Mouse (Mus musculus) lung, postnatal 4 days (tissue): ENCODE data around the gene Nr0b2.
"Not testable (repeated sequence)": the region's sequence is repeated elsewhere in the genome, so short reads cannot be mapped to it uniquely, and the experiment has no call there.

Experiments
- DNase-seq, 2 experiments: peaks; one replicate each; pipeline ENCODE4 v3.0.0; 2021

Nr0b2 gene

DNA sequence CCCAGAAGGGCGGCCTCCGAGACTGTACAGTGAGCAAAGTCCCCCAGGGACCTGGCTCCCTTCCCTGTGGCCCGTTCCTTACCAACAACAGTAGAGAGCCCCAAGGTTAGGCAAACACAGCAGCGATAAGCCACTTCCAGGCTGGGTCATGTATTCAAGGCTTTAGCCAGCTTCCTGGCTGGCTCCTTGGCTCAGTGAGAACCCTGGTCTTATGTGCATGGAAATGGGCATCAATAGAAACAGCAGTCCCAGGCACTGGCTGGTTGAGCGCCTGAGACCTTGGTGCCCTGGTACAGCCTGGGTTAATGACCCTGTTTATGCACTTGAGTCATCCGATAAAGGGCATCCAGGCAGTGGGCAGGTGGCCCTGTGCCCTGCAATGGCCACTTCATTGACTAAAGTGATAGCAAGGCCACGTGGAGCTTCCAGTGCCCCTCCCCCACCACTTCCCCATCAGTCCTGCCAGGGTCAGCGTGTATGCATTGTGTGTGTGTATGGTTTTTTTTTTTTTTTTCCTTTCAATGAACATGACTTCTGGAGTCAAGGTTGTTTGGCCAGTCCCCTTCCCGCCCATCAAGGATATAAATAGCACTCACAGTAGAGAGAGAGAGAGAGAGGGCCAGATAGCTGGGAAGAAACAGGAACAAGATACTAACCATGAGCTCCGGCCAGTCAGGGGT, at the start of gene Nr0b2:
Nr0b2 (plus strand) TSS at position 609 of the 680 bp plus-strand sequence.
- no peak for DNase-seq

DNA sequence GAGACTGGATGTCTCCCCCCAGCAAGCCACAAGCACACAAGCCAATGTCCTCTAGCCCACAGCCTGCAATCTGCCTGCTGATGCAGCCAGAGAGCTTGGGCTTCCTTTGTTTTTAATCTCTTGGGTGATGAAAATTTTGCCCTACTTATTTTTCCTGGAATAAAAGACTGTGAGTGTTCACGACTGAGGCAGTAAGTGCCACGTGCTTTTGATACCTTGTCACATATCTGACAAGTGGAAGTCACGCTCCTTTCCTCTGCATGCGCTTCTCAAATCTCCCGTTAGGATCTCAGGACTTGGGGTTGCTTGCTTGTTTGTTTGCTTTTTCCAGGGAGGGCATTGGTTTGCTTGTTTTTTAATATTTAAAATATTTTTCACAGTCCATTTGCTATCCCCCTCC, 48.9 kb upstream of the Nr0b2 start:
- no peak for DNase-seq

DNA sequence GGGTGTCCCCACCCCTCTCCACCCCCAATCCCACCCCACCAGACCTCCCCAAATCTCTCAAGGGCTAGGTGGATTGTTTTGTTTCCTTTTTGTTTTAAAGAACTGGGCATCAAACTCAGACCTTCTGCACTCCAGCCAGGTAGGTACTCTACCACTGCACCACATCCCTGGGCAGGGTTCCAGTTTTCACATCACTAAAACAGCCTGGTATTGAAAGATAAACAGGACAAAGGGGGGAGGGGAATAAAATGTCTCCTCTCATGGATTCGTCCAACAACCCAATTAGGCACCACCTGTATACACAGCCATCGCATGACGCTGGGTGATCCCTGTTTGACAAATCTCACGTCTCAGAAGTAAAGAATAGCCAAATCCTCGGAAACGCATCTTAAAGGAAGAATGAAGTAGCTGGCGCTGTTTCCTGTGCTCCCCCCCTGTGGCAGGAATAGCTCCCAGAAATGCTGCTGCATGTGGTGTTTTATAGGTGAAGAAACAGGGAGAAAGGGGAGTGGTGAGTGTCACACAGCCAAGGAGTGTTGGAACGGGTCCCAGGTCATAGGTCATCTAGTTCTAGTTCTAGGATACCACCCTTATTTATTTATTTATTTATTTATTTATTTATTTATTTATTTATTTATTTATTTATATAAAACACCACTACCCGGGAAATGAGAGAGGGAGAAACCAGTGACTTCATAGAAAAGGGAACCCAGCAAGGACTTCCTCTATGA, 48.3 kb upstream of the Nr0b2 start:
- DNase-seq, result no peak

DNA sequence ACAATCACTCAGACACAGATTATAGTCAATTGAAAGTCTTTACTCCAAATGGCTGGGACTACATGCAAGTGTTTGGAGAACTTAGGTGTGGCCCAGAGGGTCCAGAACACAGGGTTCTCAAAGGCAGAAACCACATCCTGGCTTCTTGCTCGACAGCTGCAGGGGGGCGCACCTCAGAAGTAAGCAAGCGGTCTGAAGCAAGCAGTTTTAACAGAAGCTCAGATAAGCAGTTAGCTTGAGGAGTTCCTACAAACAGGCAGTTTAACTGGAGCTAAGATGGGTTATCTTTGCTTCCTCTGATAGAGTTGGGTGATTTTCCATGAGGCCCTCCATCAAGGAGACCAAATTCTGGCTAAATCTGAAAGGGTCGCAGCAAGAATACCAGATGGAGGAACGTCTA, 46.6 kb upstream of the Nr0b2 start:
- DNase-seq, result no peak

DNA sequence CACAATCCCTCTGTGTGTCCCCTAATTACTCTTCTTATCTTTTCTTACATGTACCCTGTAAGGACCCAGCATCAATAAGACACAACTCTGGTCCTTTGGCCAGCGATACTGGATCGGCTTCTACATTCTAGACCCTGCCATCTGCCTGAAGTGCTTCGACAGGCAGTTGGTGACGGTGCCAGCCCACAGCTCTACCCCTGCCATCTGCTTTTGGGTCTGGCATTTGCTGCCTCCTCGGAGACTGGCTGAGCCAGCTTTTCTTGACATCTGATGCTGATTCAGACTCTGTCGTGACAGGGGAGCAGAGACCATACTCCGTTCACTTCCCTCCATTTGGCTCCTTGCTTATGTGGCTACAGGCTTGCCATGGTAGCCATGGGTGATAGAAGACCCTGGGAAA, 44.2 kb upstream of the Nr0b2 start:
- DNase-seq, result no peak

DNA sequence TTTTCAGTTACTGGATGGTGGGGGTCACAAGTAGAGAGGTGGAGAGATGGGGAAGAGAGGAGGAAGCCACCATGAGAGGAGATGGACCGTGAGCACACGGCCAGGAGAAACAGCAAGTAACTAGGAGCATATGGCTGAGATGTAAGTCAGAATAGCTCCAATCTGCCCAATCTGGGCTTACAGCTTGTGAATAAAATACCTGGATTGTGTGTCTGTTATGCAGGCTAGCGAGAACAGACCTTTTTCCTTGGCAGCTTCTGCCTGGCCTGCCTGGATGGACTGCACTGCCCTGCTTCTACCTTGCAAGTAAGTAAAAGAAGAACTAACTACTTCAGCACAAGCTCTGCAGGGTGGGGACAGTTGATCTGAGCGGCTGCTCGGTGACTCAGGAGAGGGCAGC, 42.1 kb upstream of the Nr0b2 start:
- DNase-seq, result no peak

DNA sequence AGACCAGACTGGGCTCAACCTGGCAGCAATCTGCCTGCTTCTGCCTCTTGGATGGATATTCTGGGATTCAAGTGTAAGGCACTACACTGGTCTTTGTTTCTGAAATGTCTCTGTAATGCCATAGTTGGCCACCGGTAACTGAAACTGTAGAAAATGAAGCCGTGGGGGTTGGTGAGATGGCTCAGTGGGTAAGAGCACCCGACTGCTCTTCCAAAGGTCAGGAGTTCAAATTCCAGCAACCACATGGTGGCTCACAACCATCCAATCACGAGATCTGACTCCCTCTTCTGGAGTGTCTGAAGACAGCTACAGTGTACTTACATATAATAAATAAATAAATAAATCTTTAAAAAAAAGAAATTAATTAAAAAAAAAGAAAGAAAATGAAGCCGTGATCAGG, 40.7 kb upstream of the Nr0b2 start:
- not testable (repeated sequence) for DNase-seq

DNA sequence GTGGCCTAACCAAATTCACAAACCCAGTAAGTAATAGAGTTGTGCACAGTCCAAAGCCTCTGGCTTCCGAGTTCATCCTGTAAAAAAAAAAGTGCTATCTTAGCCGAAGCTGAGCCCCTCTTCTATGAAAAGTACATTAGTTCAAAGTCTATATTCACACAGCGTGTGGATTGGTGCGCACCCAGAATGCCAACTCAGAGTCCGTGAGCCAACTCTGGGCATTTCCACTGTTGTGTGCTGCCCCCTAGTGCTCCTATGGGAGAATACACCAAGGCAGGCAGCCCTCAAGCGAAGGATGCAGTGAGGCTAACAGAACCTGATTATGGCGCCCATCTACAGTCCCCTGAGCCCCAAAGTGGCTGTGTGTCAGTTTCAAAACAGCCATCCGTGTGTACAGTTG, 40.2 kb upstream of the Nr0b2 start:
- DNase-seq, result peak; percentile 67 to 81

DNA sequence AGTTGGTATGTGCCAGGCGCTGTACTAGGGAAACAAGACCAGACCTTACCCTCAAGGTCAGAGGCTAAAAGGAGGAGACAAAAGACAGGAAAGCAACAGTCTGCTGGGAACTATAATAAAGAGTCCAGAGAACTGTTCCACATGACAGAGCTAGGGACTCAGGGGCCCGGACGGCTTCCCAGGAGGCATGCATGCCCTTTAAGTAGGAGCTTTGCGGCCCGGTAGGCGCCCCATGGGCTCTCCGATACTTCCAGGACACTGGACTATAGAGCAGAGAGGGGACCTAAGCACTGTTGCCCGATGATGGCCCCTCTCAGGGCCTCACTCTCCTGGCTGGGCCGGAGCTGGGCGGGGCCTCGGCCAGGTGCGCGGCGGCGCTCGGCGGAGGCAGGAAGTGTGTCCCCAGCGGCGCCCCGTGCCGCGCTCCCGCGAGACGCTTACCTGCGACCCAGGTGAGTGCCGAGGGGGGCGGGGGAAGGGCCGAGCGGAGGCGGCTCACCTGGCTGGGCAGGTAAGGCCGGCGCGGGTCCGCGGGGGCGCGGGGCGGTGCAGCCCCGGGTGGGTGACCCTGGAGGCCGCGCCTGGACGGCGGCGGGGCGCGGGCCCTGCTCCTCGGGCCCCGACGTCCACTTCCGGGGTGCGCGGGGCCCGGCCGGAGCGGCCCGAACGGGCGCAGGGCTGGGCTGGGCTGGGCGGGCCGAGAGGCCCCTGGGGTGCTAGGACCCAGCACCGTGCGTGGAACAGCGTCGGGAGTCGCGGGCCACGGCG, 34.4 kb upstream of the Nr0b2 start, which contains the start of gene Kdf1:
Kdf1 (plus strand) TSS at position 363 of the 768 bp plus-strand sequence.
- DNase-seq, result peak; percentile 78 to 90

DNA sequence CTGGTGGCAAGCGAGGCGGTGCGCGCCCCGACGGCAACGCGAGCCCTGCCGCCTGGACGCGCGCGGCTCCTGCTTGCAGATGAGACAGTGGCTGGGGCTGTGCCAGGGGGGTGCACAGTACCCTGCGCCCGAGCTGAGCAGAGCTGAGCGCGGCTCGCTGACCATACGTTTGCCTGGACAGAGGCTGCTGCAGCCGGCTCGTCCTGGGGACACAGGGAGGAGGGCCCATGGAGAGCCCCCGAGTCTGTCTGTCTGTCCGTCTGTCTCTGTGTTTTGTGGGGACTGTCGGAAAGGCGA, 33.9 kb upstream of the Nr0b2 start:
- no peak for DNase-seq

DNA sequence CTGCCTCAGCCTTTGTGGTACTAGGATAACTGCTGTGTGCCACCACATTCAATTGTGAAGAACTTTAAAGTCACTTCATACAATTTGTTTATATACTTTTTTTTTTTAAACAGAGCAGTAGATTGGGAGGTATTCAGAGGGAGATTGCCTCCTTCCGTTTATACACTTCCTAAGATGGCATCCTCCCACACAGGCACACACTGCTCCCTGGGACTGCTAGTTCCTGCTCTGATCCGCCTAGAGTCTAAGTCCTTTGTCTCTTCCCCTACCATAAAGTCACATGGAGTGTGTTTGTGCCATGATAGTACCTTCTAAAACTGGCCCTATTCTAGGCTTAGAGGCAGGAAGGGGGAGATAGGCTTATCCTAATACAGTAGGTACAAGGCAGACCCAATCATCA, 31.7 kb upstream of the Nr0b2 start:
- no peak for DNase-seq

DNA sequence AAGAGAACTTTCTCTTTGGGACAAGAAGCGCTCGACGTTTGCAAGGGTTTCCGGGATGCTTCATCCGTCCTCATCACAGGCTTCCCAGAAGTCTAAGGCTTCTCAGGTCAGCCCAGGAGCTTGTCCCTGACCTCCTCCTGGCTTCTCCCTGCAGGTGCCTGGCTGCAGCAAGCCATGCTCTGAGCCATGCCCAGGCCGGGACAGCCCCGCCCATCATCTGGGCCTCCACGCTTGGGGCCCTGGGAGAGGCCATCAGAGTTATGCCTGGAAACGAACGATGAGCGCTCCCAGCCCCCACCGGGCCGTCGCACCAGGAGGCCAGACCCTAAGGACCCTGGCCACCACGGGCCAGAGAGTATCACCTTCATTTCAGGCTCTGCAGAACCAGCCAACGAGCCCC, 25.4 kb upstream of the Nr0b2 start:
- no peak for DNase-seq

DNA sequence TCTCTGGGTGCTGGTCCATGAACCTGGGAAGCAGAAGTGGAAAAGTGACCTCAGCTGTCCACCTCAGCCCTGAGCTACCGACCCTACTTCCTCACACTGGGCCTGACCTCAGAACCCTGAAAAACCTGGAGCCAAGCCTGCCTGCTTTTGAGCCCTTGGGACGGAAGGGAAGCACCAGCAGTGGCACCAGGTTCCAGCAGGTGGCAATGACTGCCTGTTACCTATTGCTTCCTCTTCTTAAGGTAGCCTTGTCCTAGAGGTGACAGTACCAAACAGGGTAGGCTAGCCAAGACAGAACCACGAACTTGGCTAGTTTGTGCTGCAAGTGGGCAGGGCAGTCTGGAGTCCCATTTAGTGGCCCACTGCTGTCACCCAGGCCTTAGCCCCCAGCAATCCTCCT, 20.4 kb upstream of the Nr0b2 start:
- no peak for DNase-seq

DNA sequence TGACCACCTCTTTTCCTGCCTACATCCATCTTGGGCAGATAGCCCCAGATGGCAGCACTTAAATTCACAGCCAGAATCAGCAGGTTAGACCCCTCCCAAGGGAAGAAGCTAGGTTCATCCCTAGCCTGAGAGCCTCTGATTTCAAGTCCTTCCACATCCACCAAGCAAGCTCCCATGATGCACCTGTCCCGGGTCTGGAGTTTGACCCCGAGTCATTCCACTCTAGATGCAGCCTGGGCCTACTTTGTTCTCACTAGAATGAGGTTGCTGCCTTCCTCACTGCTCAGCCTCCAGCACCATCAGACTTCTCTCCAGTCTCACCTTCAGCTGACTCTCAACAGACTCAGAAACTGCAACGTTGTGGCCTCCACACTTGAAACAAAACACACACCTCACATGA, 17.1 kb upstream of the Nr0b2 start:
- DNase-seq, result no peak

DNA sequence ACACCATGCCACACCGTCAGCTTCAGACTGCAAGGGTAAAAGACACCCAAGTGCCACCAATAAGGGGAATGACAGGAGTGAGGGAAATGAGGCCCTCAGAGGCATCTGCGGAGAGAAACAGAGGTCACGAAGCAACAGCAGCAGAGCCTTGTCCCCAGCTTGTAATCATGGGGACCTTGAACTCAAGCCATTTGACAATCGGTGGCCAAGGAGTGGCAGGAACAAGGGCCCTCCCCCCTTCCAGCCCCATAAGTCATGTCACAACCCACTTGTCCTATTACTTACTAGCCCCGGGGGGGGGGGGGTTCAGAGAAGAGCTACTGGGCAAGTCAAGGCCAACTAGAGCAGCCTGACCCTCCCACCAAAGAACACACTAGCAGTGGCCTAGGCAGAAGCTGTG, 16.5 kb upstream of the Nr0b2 start:
- no peak for DNase-seq

DNA sequence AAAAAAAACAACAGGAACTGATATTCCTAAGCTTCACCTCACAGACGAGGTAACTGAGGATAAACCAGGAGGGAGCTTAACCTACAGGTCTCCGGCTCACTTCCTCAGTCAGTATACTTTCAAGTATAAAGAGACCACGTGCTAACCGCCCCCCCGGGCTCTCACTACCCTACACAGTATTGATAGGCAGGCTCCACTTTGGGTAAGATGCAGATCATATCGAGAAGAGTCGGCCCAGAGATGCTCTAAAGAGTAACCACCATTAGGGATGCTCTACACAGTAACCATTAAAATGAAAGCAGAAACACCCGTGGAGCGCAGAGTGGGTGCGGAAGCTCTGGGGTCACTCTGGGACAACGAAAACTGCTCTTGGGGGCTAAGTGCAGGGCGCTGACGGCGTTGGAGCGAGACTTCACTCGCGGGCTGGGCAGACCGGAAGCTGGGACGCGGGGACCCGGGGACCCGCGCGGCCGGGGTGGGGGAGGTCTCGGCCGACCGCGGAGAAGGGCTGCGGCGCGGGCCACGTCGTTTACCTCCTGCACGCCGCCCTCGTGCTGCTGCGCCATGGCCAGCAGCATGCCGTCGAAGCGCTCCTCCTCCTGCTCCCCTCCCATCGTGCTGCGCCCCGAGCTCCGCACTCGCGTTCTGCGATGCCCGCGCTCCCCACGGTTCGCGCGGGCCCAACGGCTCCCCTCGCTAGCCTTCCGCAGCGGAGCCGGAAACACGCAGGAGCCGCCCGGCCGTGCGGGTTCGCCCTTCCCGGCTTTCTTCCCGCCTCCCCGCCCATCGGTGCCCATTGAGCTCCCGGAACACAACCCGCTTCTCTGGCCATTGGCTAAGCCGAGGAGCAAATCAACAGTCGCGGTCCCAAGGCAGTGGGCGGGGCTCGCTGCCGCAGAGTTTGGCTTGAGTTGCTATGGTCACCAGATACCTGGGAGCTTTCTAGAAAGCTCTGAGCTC, 7.6 kb upstream of the Nr0b2 start, which contains the start of gene Nudc:
Nudc (minus strand) TSS at position 725 of the 960 bp plus-strand sequence.
- peak; percentile 96 to 97 for DNase-seq

DNA sequence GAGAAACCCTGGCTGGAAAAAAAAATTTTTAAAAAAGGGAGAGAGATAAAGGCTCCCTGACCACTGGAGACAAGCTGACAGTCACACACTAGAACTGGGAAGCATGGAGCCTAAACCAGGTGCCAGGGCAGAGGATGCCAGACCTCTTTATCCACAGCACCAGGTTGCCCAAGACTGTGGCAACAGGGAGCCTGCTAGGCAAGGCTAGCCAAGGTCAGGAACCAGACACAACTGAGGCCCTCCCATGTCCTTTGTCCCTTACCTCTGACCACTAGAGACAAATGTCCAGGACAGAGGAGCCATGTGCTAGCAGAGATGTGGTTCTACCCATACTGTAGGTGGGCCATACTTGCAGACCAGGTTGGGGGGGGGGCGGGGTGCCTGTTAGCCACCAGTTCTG, 1.1 kb upstream of the Nr0b2 start:
- DNase-seq, result no peak

DNA sequence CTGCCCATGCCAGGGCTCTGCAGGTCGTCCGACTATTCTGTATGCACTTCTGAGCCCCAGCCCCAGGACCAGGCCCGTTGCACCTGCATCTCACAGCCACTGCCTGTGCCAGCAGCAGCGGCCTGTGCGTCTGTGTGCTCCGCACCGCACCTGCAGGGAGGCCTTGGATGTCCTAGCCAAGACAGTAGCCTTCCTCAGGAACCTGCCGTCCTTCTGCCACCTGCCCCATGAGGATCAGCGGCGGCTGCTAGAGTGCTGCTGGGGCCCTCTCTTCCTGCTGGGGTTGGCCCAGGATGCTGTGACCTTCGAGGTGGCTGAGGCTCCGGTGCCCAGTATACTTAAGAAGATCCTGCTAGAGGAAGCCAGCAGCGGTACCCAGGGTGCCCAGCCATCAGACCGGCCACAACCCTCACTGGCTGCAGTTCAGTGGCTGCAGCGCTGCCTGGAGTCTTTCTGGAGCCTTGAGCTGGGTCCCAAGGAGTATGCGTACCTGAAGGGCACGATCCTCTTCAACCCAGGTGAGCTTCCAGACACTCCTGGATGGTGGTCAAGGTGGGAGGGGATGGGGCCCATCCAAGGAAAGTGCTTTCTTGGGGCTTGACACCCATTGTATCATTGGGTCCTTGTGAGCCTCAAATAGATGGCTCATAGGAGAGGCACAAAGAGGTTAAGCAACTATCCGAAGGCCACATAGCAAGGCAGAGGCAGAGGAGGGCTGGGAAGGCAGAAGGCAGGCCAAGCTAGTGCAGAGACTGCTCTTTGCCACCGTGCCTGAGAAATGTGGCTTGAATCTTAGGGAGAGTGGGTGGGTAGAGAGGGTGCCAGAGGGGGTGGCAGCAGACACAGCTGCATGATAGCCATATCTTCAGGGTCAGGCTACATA, 513 bp downstream of the Nr0b2 start:
- no peak for DNase-seq

DNA sequence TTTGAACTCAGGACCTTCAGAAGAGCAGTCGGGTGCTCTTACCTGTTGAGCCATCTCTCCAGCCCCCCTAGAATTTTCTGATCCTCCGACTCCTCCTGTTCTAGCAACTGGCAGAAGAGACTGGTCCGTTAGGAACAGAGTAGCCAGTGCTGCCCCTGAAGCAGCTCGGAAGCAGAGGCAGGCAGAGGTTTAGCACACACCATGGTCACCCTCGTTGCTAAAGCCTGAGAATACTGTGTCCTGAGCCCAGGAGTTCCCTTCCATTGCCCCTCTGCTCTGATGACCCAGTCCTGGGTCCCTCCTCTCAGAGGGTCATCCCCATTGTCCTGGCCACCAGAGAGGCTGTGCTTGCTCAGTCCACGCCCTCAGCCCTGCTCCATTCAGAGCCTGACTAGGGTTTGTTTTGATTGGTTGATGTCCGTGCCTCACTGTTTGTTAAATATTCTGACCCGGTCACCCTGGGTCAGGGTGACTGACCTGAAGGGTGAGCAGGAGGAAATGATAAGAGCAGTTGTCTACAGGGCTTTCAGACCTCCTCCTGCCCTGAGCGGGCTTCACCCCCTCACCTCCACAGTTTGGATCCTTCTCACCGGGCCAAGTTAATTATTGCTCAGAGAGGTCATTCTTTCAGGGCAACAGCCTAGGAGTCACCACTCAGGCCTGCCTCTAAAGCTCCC, 4.0 kb downstream of the Nr0b2 start:
- DNase-seq, result no peak

DNA sequence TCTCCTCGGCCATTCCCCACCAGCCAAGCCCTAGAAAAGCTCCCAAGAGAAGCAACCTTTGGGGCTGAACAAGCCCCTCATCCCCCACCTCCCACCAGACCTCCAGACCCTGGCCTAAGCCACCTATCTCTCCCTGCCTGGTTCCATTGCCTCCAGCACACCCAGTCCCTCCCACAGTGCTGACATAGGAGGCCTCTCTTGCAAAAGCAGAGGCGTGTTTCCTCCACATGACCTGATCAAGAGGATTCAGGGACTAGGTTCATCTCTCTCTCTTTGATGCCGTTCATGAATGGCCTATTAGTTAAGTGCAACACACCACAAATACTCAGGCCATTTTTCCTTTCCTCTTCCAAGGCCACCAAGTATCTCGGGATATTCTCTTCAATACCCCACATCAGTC, 6.7 kb downstream of the Nr0b2 start:
- DNase-seq, result no peak

DNA sequence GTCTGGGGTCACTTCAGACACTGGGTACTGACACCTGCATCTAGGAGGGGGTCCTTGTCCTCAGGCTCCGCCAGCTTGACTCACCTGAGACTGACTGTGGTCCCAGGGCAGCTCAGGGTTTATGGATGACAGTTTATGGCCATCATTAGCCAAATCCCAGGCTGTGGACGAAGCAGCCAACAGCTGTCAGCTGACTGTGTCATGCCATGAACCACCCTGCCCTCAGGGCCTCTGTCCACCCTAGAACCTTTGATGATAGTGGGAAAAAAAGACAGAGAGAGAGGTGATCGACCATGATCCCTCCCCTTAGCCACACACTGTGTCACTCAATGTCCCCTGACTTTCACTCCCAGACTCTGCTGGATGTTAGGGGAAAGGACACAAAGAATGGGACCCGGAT, 8.4 kb downstream of the Nr0b2 start:
- DNase-seq, result no peak
